Mouse (Mus musculus) intestine, embryonic 16.5 days (tissue): Measurements from ENCODE around the gene Rrn3. TPM values are rescaled to one million over a fixed set of nuclear protein-coding genes. Genes with fewer than 3 reads are reported as not detected.
"Not testable (repeated sequence)": the region's sequence is repeated elsewhere in the genome, so short reads cannot be mapped to it uniquely, and the experiment has no call there.

Experiments
- ATAC-seq: fragments of 200-750 bp; cut with Nextera tagmentation; 2 replicates; pipeline ENCODE4 v1.8.0; 2017; ENCODE audit warnings: moderate TSS enrichment, moderate library complexity
- H3K27ac ChIP-seq: fragments of 300-500 bp; sonication (generic); 2 replicates; pipeline ENCODE4 v1.5.1; 2014; ENCODE audit warnings: mild to moderate bottlenecking, low read length
- H3K27me3 ChIP-seq: fragments of 300-500 bp; sonication (generic); replicated peaks from 2 replicates; pipeline ENCODE4 v1.6.1; 2014; ENCODE audit warnings: low read length, control low read depth, mixed read lengths; ENCODE audit not compliant: control insufficient read depth, insufficient read depth
- H3K36me3 ChIP-seq: fragments of 300-500 bp; sonication (generic); 2 replicates; pipeline ENCODE4 v1.6.1; 2014; ENCODE audit warnings: low read length, control low read depth; ENCODE audit not compliant: control insufficient read depth, insufficient read depth
- H3K4me1 ChIP-seq: fragments of 300-500 bp; sonication (generic); 2 replicates; pipeline ENCODE4 v1.6.1; 2014; ENCODE audit warnings: low read length, control low read depth, mixed read lengths; ENCODE audit not compliant: control insufficient read depth, insufficient read depth
- H3K4me2 ChIP-seq: fragments of 300-500 bp; sonication (generic); 2 replicates; pipeline ENCODE4 v1.6.1; 2014; ENCODE audit warnings: low read depth, low read length, control low read depth
- H3K4me3 ChIP-seq: fragments of 300-500 bp; sonication (generic); 2 replicates; pipeline ENCODE4 v1.5.1; 2014; ENCODE audit warnings: mild to moderate bottlenecking, low read length
- H3K9ac ChIP-seq: fragments of 300-500 bp; sonication (generic); 2 replicates; pipeline ENCODE4 v1.6.1; 2014; ENCODE audit warnings: low read depth, low read length
- H3K9me3 ChIP-seq: fragments of 300-500 bp; sonication (generic); 2 replicates; pipeline ENCODE4 v1.6.1; 2016; ENCODE audit warnings: low read length, control low read depth; ENCODE audit not compliant: control insufficient read depth
- WGBS: fragments of 180-500 bp; shearing (Covaris S2); extraction: QIAGEN DNeasy Blood & Tissue Kit; methylation state at CpG from one replicate; pipeline ENCODE4 v1.1.7; 2014; 5-methylcytosine and 5-hydroxymethylcytosine counted together
- polyA plus RNA-seq: library from polyadenylated mRNA; unstranded; fragments of >200 nt; fragmentation: Nextera tagmentation; extraction: Ambion mirVana; gene quantifications from 2 replicates; pipeline ENCODE4 v1.2.1, GENCODE M21; 2015

Gene Rrn3
- polyA plus RNA-seq, 1 experiment from 2014 or later: 46.1 TPM

- ATAC-seq: no peak
- no peak overlapping the region for H3K27ac ChIP-seq
- H3K4me3 ChIP-seq: no peak overlapping the region
- no peaks in the 10 kb centered on the region for H3K4me1 ChIP-seq
- no peaks in the 10 kb centered on the region for H3K36me3 ChIP-seq
- no peak overlapping the region for H3K9ac ChIP-seq
- 60% methylated on average over 5 of the region's 5 CpGs for WGBS
- no peaks in the 10 kb centered on the region for H3K9me3 ChIP-seq
- H3K27me3 ChIP-seq: no peaks in the 10 kb centered on the region
- no peak overlapping the region for H3K4me2 ChIP-seq
Observed at GRCm38 (mm10) chr16:13749306-13749705, 31.2 kb upstream of the Rrn3 start.

DNA sequence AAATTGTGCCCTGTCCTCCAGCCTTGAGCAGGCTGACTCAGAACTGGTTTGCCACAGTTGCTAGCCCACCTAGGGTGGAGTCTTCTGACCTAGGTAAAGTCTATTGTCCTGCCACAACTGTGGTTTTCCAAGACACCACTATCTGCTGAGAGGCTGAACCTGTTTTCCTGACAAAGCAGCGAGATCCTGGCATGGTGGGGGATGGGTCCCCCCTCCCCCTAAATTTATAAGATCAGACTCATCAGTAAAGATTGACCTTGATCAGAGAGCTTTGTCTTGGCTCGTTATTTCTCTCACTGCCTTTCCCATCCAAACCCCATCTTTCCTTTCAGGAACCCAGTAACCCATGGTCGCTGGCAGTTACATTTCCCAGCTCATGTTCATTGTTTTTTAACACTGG is 30.5 kb upstream of the Rrn3 start:
- H3K4me1 ChIP-seq: no peaks in the 10 kb centered on the region
- H3K27me3 ChIP-seq: no peaks in the 10 kb centered on the region
- no peaks in the 10 kb centered on the region for H3K36me3 ChIP-seq
- H3K4me3 ChIP-seq: no peak overlapping the region
- no peak overlapping the region for H3K9ac ChIP-seq
- no peak overlapping the region for H3K27ac ChIP-seq
- WGBS: 69% methylated on average over 3 of the region's 3 CpGs
- no peak for ATAC-seq
- H3K4me2 ChIP-seq: no peak overlapping the region
- H3K9me3 ChIP-seq: no peaks in the 10 kb centered on the region

DNA sequence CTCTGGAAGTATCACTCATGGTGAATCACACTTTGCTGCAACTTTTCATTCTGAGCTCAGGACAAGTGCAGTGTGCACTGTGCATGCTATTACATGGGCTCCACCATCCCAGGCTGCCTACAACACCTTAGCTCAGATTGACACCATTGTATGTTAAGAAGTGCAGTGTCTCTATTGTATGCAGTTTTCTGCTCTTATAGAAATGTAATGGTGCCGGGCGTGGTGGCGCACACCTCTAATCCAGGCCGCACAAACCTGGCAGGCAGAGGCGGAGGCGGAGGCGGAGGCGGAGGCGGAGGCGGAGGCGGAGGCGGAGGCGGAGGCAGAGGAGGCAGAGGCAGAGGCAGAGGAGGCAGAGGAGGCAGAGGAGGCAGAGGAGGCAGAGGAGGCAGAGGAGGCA is 29.9 kb upstream of the Rrn3 start:
- H3K9me3 ChIP-seq: no peaks in the 10 kb centered on the region
- 92% methylated on average over 13 of the region's 13 CpGs for WGBS
- H3K4me1 ChIP-seq: no peaks in the 10 kb centered on the region
- no peak overlapping the region for H3K27ac ChIP-seq
- H3K4me3 ChIP-seq: no peak overlapping the region
- ATAC-seq: no peak
- H3K27me3 ChIP-seq: no peaks in the 10 kb centered on the region
- no peaks in the 10 kb centered on the region for H3K36me3 ChIP-seq
- H3K4me2 ChIP-seq: no peak overlapping the region
- H3K9ac ChIP-seq: no peak overlapping the region

GRCm38 (mm10) chr16:13753986-13754385 is 26.5 kb upstream of the Rrn3 start:
- ATAC-seq: peak; percentile 43
- WGBS: 60% methylated on average over 8 of the region's 8 CpGs

DNA sequence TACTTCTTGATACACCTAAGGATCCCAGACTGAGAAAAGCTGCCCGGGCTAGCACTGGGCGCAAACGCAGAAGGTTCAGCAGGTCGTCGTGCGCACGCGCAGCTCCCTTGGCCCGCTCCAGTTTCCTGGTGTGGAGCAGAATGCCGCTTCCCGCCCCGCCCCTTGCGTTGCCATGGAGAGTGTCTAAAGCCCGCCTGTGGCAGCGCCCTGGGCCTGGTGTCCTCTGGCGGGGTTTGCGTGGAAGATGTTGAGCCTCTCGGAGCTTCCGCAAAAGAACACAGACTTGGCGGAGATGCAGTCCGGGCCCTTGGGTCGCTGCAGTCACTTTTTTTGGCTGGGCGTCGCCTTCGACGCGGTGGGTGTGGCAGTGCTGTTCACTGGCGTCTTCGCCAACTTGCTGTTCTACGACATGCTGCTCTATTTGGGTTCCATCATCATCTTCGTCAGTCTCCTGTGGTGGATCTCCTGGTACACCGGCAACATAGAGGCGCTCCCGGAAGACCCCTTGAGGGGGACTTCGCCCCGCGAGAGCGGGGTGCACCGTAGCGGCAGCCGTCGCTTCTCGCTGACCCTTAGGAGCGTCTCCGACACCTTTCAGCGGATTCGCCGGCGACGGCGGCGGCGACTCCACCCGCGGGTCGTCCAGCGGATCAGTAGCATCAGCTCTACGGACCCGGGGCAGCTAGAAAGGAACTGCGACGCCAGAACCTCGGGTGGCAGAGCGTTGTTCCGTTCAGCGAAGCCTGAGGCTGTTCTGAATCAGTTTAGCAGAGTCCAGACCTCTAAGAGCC is 25.9 kb upstream of the Rrn3 start:
- Histone ChIP-seq H3K4me1 (no peaks in the 10 kb centered on the region), H3K36me3 (no peaks in the 10 kb centered on the region), H3K9ac (peak overlapping the region; percentile 70), H3K27me3 (no peaks in the 10 kb centered on the region), H3K27ac (no peak overlapping the region), H3K4me2 (peak overlapping the region; percentile 98), H3K9me3 (no peaks in the 10 kb centered on the region), H3K4me3 (peak overlapping the region; percentile 70)
- peak; percentile 100 for ATAC-seq
- WGBS: under 1% methylated on average over 65 of the region's 65 CpGs

More at GRCm38 (mm10) chr16:13753986-13754385, 26.5 kb upstream of the Rrn3 start:
- Histone ChIP-seq H3K9ac (no peak overlapping the region), H3K9me3 (no peaks in the 10 kb centered on the region), H3K27me3 (no peaks in the 10 kb centered on the region), H3K27ac (no peak overlapping the region), H3K4me3 (peak overlapping the region; percentile 70), H3K36me3 (no peaks in the 10 kb centered on the region), H3K4me2 (peak overlapping the region; percentile 98), H3K4me1 (no peaks in the 10 kb centered on the region)

DNA sequence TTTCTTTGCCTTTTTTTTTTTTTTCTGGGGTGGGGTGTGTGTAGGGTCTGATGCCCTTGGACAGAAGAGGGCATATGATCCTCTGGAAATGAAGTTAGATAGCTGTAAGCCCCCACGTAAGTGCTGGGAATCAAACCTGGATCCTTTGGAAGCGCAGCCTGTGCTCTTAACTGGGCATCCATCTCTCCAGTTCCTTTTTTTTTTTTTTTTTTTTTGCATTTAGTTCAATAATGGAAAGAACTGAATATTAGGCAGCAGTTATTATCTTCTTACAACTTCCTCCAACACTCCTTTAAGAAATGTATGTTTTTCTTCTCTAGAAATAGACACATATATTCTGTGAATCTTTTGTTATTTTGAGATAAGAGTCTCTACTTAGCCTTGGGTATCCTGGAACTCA is 22.7 kb upstream of the Rrn3 start:
- no peak overlapping the region for H3K27ac ChIP-seq
- H3K27me3 ChIP-seq: no peaks in the 10 kb centered on the region
- H3K4me2 ChIP-seq: no peak overlapping the region
- no peak overlapping the region for H3K9ac ChIP-seq
- H3K36me3 ChIP-seq: no peaks in the 10 kb centered on the region
- H3K4me3 ChIP-seq: no peak overlapping the region
- WGBS: 94% methylated on average over 2 of the region's 2 CpGs
- H3K4me1 ChIP-seq: no peaks in the 10 kb centered on the region
- ATAC-seq: no peak
- no peaks in the 10 kb centered on the region for H3K9me3 ChIP-seq

DNA sequence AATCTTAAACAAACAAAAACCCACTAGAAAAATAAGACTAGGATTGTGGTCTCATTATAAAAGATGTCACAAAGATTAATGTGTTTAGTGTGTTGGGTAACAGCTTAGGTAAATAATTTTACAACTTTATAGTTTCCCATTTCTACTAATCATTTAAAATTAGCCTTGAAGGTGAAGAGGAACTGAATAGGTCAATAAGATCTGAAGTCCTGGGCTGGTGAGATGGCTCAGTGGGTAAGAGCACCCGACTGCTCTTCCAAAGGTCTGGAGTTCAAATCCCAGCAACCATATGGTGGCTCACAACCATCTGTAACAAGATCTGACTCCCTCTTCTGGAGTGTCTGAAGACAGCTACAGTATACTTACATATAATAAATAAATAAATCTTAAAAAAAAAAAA is 17.7 kb upstream of the Rrn3 start:
- not testable (repeated sequence) for H3K9me3 ChIP-seq, ATAC-seq

DNA sequence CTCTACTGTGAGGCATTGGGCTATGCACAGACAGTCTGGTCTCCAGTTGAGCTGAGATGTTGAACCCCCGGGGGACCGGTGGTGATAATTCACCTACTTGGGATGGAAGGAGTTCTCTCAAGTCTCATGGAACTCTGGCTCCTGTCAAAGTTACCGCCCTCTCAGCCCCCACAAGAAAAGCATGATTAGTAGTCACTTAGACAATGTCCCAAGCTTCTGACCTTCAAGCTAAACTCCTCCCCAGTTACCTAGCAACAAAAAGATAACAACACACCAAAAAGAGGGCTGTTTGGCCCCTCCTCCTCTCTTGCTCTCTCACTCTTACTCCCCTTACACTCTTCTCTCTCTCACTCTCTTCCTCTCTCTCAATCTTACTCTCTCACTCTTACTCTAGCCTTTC is 16.0 kb upstream of the Rrn3 start:
- H3K36me3 ChIP-seq: no peaks in the 10 kb centered on the region
- WGBS: 67% methylated on average over 3 of the region's 3 CpGs
- no peaks in the 10 kb centered on the region for H3K4me1 ChIP-seq
- H3K27me3 ChIP-seq: no peaks in the 10 kb centered on the region
- no peak overlapping the region for H3K4me2 ChIP-seq
- H3K4me3 ChIP-seq: no peak overlapping the region
- no peak overlapping the region for H3K27ac ChIP-seq
- ATAC-seq: no peak
- H3K9ac ChIP-seq: no peak overlapping the region
- no peaks in the 10 kb centered on the region for H3K9me3 ChIP-seq

More for the DNA sequence above, 17.7 kb upstream of the Rrn3 start:
- not testable (repeated sequence) for H3K27ac ChIP-seq, H3K9ac ChIP-seq, H3K4me1 ChIP-seq, H3K4me2 ChIP-seq, H3K27me3 ChIP-seq, H3K36me3 ChIP-seq, H3K4me3 ChIP-seq
- WGBS: 80% methylated on average over 1 of the region's 1 CpGs

GRCm38 (mm10) chr16:13766367-13766766 is 14.1 kb upstream of the Rrn3 start:
- no peaks in the 10 kb centered on the region for H3K36me3 ChIP-seq
- no peak overlapping the region for H3K4me3 ChIP-seq
- no peaks in the 10 kb centered on the region for H3K4me1 ChIP-seq
- no peak overlapping the region for H3K27ac ChIP-seq
- H3K27me3 ChIP-seq: no peaks in the 10 kb centered on the region
- no peaks in the 10 kb centered on the region for H3K9me3 ChIP-seq
- H3K9ac ChIP-seq: no peak overlapping the region
- no peak for ATAC-seq
- H3K4me2 ChIP-seq: no peak overlapping the region

DNA sequence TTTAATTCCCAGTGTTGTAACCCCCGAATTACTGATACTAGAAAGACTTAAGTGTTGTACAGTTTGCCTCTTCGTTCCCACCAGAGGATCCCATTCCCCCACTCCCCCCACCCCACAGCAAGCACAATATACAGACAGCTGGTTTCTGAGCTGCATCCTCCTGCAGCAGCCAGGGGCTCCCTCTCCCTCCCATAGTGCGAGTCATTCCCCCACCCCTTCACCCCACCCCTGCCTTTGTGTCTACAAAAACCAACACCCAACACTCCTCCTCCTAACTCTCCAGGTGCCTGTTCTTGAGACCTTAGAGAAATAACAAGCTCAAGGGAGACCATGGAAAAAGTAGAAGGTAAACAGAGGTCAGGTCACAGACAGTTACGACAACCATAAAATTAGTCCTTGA is 8.9 kb upstream of the Rrn3 start:
- not testable (repeated sequence) for H3K9me3 ChIP-seq, H3K4me2 ChIP-seq, H3K36me3 ChIP-seq, ATAC-seq, H3K4me1 ChIP-seq, H3K27ac ChIP-seq, H3K4me3 ChIP-seq, H3K9ac ChIP-seq, H3K27me3 ChIP-seq
- 57% methylated on average over 4 of the region's 4 CpGs for WGBS
